Mouse (Mus musculus) central nervous system, embryonic 11.5 days (tissue): ENCODE measurements around the gene Hint3. TPM values are rescaled to one million over a fixed set of nuclear protein-coding genes. Genes with fewer than 3 reads are reported as not detected.

Experiments used
- polyA plus RNA-seq: library from polyadenylated mRNA; depleted of rRNA; stranded (reverse); fragments of >200 nt; gene quantifications from 2 replicates; pipeline ENCODE4 v1.2.3, GENCODE M21; 2012; rRNA removed

The Hint3 gene
- polyA plus RNA-seq = 7.4 and 9.9 TPM in 2 replicates

GRCm38 (mm10) chr10:30629513-30629912 is at the start of gene Hint3:
Gene Hint3, minus strand, starts transcription at chr10:30629632.

GRCm38 (mm10) chr10:30600542-30600966 is 28.9 kb downstream of the Hint3 start, which contains the start of gene Trmt11:
Gene Trmt11, minus strand, starts transcription at chr10:30600749.

Other genes with a start within 250 kb of the Hint3 start
- 8.9 and 11.9 TPM in 2 replicates for gene Trmt11, start 28.9 kb downstream of the Hint3 start, polyA plus RNA-seq
- 8.1 and 11.2 TPM in 2 replicates for gene Ncoa7, start 173.7 kb upstream of the Hint3 start, polyA plus RNA-seq
- 6.0 and 11.6 TPM in 2 replicates for gene Hey2, start 213.2 kb upstream of the Hint3 start, polyA plus RNA-seq